Mouse (Mus musculus) C2C12 (cell line): ENCODE measurements around the gene Foxi3.

Source experiments
- CEBPB ChIP-seq: IDR thresholded peaks from one replicate; pipeline ENCODE4 v1.6.1; 2011; ENCODE audit warnings: low read depth, mild to moderate bottlenecking, control low read depth, moderate library complexity
- CTCF ChIP-seq: IDR thresholded peaks from one replicate; pipeline ENCODE4 v1.5.1; 2011; ENCODE audit not compliant: control insufficient read depth, insufficient read depth, insufficient read length
- MAX ChIP-seq: IDR thresholded peaks from one replicate; pipeline ENCODE4 v1.6.1; 2011; ENCODE audit warnings: mild to moderate bottlenecking, control low read depth
- MYOG ChIP-seq: IDR thresholded peaks from one replicate; pipeline ENCODE4 v1.6.1; 2011; ENCODE audit not compliant: control insufficient read depth, insufficient read length; ENCODE audit errors: extremely low read depth
- USF1 ChIP-seq: IDR thresholded peaks from one replicate; pipeline ENCODE4 v1.6.1; 2011; ENCODE audit warnings: low read depth, mild to moderate bottlenecking, control low read depth, moderate library complexity

DNA sequence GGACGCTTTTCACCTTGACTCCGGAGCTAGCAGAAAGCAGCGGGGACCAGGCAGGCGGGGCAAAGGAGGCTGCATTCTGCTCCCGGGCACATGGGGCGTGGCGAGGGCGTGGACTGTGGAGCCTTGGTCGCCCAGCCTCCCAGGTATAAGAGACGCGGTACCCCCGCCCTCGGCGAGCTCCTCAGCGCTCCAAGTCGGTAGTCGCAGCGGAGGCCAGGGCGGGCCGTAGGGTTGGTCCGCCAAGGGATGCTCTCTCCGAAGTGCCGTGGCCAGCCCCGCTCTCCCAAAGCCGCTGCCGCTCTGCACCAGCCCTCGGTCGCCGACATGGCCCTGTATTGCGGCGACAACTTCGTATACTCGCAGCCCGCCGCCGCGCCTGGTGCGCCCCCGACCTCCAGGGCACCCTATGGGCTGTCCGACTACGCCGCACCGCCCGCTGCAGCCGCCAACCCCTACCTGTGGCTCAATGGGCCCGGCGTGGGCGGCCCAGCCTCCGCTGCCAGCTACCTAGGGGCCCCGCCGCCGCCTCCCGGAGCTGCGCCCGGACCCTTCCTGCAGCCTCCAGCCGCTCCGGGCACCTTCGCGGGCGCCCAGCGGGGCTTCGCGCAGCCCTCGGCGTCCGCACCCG lies at the start of gene Foxi3:
- TF ChIP-seq CTCF (no peak), USF1 (no peak), CEBPB (no peak), MYOG (no peak), MAX (no peak)
